Comparison of ENCODE assay signal across 11 mouse cellular contexts in the genomic region with DNA sequence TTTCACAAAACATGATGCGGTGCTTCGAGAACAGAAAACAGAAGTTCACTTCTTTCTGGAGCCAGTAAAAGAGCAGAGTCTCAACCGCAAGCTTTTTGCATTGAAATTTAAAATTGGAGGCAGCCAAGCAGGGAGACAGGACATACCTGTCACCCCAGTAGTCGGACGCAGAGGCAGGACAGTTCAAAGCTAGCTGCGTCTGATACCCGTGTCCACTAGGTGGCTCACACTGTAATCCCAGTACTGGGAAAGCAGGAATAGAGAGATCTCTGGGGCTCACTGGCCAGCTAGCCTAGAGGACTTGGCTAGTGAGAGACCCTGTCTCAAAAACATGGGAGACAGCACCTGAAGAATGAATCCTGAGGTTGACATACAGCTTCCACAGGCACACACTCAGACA.
DNase-seq lines count a peak whose midpoint lies in the region; ATAC-seq and TF ChIP-seq lines count a peak whose summit lies in the region.
"Had no signal": no experiment of that assay in that cellular context is flagged by ENCODE, and none has a peak within 500 bp of the region (broad histone marks: within the 10 kb centered on the region; RNA-seq: fewer than 3 reads in every experiment).

No protein-coding gene starts in this region.

- peak; percentile 46 for TF ChIP-seq CTCF in gastrocnemius, adult 2 months (IDR thresholded peaks at IDR 0.05)
- TF ChIP-seq CTCF in lung, postnatal 0 days (IDR thresholded peaks at IDR 0.05), result peak; percentile 60

- no peak overlapping the region for H3K9ac ChIP-seq in lung, postnatal 0 days (replicated peaks; ENCODE audit: low read depth)
- H3K9ac ChIP-seq: embryonic facial prominence, embryonic 12.5 days had no signal

- H3K9me3 ChIP-seq in lung, postnatal 0 days (ENCODE audit: low read length), result no peaks in the 10 kb centered on the region
- H3K9me3 ChIP-seq: embryonic facial prominence, embryonic 12.5 days had no signal

- H3K36me3 ChIP-seq in lung, postnatal 0 days (ENCODE audit: insufficient read depth, low read length), result no peaks in the 10 kb centered on the region
- H3K36me3 ChIP-seq: embryonic facial prominence, embryonic 12.5 days had no signal

- H3K4me1 ChIP-seq in lung, postnatal 0 days (ENCODE audit: insufficient read depth, low read depth, low read length), result no peaks in the 10 kb centered on the region
- H3K4me1 ChIP-seq: embryonic facial prominence, embryonic 12.5 days had no signal

- H3K4me3 ChIP-seq in gastrocnemius, adult 2 months, result no peak overlapping the region
- H3K4me3 ChIP-seq in lung, postnatal 0 days (ENCODE audit: low read depth, low read length), result no peak overlapping the region
- H3K4me3 ChIP-seq: embryonic facial prominence, embryonic 12.5 days had no signal

- no peaks in the 10 kb centered on the region for H3K27me3 ChIP-seq in lung, postnatal 0 days (replicated peaks; ENCODE audit: insufficient read depth, low read length)
- H3K27me3 ChIP-seq: embryonic facial prominence, embryonic 12.5 days had no signal

- no peak for ATAC-seq in lung, postnatal 0 days

- no peak overlapping the region for H3K4me2 ChIP-seq in lung, postnatal 0 days (replicated peaks; ENCODE audit: low read depth, low read length)
- H3K4me2 ChIP-seq: embryonic facial prominence, embryonic 12.5 days had no signal

- no peak for DNase-seq in gastrocnemius, adult 2 months
- no peak for DNase-seq in gastrocnemius, postnatal 25 days
- DNase-seq in lung, postnatal 0 days (ENCODE audit: low spot score), result no peak
- DNase-seq in lung, postnatal 4 days, result no peak
- peak; percentile 42 for DNase-seq in ES-CJ7 (ENCODE audit: low read depth, low spot score)
- peak; percentile 9 for DNase-seq in naive thymus-derived CD4-positive, alpha-beta T cell, adult 2 months (ENCODE audit: low read depth)
- no peak for DNase-seq in layer of hippocampus, adult 9-11 months
- no peak for DNase-seq in urinary bladder, postnatal 14 days (ENCODE audit: low spot score)
- DNase-seq: kidney, adult 11 months; layer of hippocampus, postnatal 36 days had no signal

- 81% methylated on average over 7 of the region's 7 CpGs for WGBS in lung, postnatal 0 days

- no peak overlapping the region for H3K27ac ChIP-seq in gastrocnemius, adult 2 months
- H3K27ac ChIP-seq in lung, postnatal 0 days (ENCODE audit: low read length), result no peak overlapping the region
- H3K27ac ChIP-seq: embryonic facial prominence, embryonic 12.5 days had no signal

- no peak for TF ChIP-seq EP300 in lung, postnatal 0 days (IDR thresholded peaks at IDR 0.05)

- intact Hi-C loops in gastrocnemius, adult 2 months (cut with DNase I), result loop anchor here (5.0 to 10.0 kb wide), 2 partner anchors 41 to 339 kb away; no protein-coding TSS in a partner anchor

Comparison
In these comparisons a context has a peak if more than half of its experiments do, and no peak if none do; other contexts are left out.
1. DNase-seq: peak in ES-CJ7 (single experiment) and naive thymus-derived CD4-positive, alpha-beta T cell, adult 2 months (single experiment); none in gastrocnemius, adult 2 months (single experiment), gastrocnemius, postnatal 25 days (single experiment), lung, postnatal 0 days (single experiment), lung, postnatal 4 days (0 of 2), layer of hippocampus, adult 9-11 months (single experiment) and urinary bladder, postnatal 14 days (single experiment).